Mouse (Mus musculus) central nervous system, embryonic 14 days (tissue): ENCODE measurements around the gene Sprr2j-ps. TPM values are rescaled to one million over a fixed set of nuclear protein-coding genes. Genes with fewer than 3 reads are reported as not detected.

Experiments used
- polyA plus RNA-seq: library from polyadenylated mRNA; depleted of rRNA; stranded (reverse); fragments of >200 nt; gene quantifications from 2 replicates; pipeline ENCODE4 v1.2.3, GENCODE M21; 2012; rRNA removed

The Sprr2j-ps gene
- not detected in 2 replicates for polyA plus RNA-seq

GRCm38 (mm10) chr3:92417782-92418181, at the start of gene Sprr2j-ps:
Gene Sprr2j-ps, plus strand, starts transcription at chr3:92418082.

DNA sequence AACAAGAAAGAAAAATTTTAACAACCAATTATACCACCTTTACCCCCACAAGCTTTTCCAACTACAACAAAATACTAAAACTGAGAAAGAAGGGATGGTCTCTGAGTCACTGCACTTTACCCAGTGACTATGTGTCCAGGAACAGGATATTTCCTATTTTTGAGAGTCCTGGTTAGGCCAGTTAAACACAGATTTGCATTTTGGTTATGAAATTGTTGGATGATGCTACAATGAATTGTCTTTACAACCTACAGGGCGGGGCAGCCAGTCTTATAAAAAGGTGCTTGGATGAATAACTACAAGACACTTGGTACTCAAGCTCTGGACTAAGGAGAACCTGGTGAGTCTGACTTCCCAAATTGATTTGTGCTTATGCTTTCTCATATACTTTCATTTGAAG, 32.5 kb upstream of the Sprr2j-ps start, which contains the start of gene Sprr2h:
TSS of gene Sprr2h (plus strand) at position 301 of the 400 bp plus-strand sequence.

GRCm38 (mm10) chr3:92407691-92408090, 10.2 kb upstream of the Sprr2j-ps start, which contains the start of gene Sprr2i:
Gene Sprr2i, plus strand, starts transcription at chr3:92407991.

DNA sequence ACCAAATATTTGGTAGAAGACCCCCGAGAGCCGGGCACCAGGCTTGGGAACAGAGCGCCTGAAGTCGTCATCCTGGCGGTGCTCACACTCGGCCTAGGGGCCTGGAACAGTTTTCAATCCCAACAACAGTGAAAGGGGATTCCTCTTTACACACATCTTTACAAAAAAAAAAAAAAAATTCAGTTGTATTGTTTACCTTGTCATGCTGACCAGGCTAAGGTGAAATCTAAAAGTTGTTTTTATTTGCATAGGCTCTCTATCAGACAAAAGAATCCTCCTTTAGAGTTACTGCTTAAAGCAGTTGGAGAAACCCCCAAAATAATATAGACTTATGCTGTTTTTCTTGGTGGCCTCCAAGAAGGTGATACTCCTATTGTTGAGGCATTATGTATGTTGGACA, 11.4 kb downstream of the Sprr2j-ps start, which contains the start of gene Gm9774:
TSS of gene Gm9774 (minus strand) at position 101 of the 400 bp plus-strand sequence.

DNA sequence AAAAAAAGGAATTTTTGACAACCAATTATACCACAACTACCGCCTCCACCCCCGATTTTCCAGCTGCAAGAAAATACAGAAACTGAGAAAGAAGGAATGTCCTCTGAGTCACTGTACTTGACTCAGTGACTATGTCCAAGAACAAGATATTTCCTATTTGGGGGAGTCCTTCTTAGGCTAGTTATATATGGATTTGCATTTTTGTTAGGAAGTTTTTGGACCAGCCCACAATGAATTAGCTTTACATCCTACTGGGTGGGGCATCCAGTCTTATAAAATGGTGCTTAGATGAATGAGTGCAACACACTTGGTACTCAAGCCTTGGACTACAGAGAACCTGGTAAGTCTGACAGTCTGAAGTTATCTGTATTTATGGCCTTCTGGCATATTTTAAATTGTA, 14.4 kb downstream of the Sprr2j-ps start, which contains the start of gene Sprr2k:
TSS of gene Sprr2k (plus strand) at position 301 of the 400 bp plus-strand sequence.

GRCm38 (mm10) chr3:92438689-92439088, 20.8 kb downstream of the Sprr2j-ps start, which contains the start of gene Sprr1b:
Gene Sprr1b, minus strand, starts transcription at chr3:92438789.

GRCm38 (mm10) chr3:92458620-92459019, 40.7 kb downstream of the Sprr2j-ps start, which contains the start of gene Sprr3:
Gene Sprr3, minus strand, starts transcription at chr3:92458720.

Other genes with a start within 250 kb of the Sprr2j-ps start
- gene Sprr2a1, start 202.3 kb upstream of the Sprr2j-ps start, polyA plus RNA-seq, result 0.08 TPM in 1 of 2 replicates, not detected in the other
- gene Sprr2a2, start 202.2 kb upstream of the Sprr2j-ps start, polyA plus RNA-seq, result 0.95 and 5.4 TPM in 2 replicates
- gene Sprr2a3, start 132.7 kb upstream of the Sprr2j-ps start, polyA plus RNA-seq, result 0.02 and 0.31 TPM in 2 replicates
- not detected in 2 replicates for gene Sprr2b, start 101.5 kb upstream of the Sprr2j-ps start, polyA plus RNA-seq
- not detected in 2 replicates for gene Sprr2d, start 78.9 kb upstream of the Sprr2j-ps start, polyA plus RNA-seq
- gene Sprr2e, start 65.9 kb upstream of the Sprr2j-ps start, polyA plus RNA-seq, result not detected in 2 replicates
- not detected in 2 replicates for gene Sprr2f, start 52.9 kb upstream of the Sprr2j-ps start, polyA plus RNA-seq
- not detected in 2 replicates for gene Sprr2h, start 32.4 kb upstream of the Sprr2j-ps start, polyA plus RNA-seq
- gene Sprr2i, start 10.1 kb upstream of the Sprr2j-ps start, polyA plus RNA-seq, result not detected in 2 replicates
- gene Gm9774, start 11.3 kb downstream of the Sprr2j-ps start, polyA plus RNA-seq, result 4.8 and 5.0 TPM in 2 replicates
- gene Sprr2k, start 14.5 kb downstream of the Sprr2j-ps start, polyA plus RNA-seq, result not detected in 2 replicates
- not detected in 2 replicates for gene Sprr1b, start 20.7 kb downstream of the Sprr2j-ps start, polyA plus RNA-seq
- not detected in 2 replicates for gene Sprr3, start 40.6 kb downstream of the Sprr2j-ps start, polyA plus RNA-seq
- gene Sprr1a, start 67.8 kb downstream of the Sprr2j-ps start, polyA plus RNA-seq, result 0.40 TPM in 1 of 2 replicates, not detected in the other
- not detected in 2 replicates for gene Sprr4, start 82.4 kb downstream of the Sprr2j-ps start, polyA plus RNA-seq
- gene 2310046K23Rik, start 116.4 kb downstream of the Sprr2j-ps start, polyA plus RNA-seq, result not detected in 2 replicates
- 0.05 TPM in 1 of 2 replicates, not detected in the other for gene Ivl, start 155.7 kb downstream of the Sprr2j-ps start, polyA plus RNA-seq
- not detected in 2 replicates for gene Smcp, start 170.9 kb downstream of the Sprr2j-ps start, polyA plus RNA-seq
- gene 2210017I01Rik, start 189.4 kb downstream of the Sprr2j-ps start, polyA plus RNA-seq, result not detected in 2 replicates
- gene Lce6a, start 203.6 kb downstream of the Sprr2j-ps start, polyA plus RNA-seq, result not detected in 2 replicates
- not detected in 2 replicates for gene Lce1a1, start 230.2 kb downstream of the Sprr2j-ps start, polyA plus RNA-seq
- not detected in 2 replicates for gene Lce1b, start 238.8 kb downstream of the Sprr2j-ps start, polyA plus RNA-seq